Mouse (Mus musculus): ENCODE measurements around the gene F2rl1.

F2rl1 gene

DNA sequence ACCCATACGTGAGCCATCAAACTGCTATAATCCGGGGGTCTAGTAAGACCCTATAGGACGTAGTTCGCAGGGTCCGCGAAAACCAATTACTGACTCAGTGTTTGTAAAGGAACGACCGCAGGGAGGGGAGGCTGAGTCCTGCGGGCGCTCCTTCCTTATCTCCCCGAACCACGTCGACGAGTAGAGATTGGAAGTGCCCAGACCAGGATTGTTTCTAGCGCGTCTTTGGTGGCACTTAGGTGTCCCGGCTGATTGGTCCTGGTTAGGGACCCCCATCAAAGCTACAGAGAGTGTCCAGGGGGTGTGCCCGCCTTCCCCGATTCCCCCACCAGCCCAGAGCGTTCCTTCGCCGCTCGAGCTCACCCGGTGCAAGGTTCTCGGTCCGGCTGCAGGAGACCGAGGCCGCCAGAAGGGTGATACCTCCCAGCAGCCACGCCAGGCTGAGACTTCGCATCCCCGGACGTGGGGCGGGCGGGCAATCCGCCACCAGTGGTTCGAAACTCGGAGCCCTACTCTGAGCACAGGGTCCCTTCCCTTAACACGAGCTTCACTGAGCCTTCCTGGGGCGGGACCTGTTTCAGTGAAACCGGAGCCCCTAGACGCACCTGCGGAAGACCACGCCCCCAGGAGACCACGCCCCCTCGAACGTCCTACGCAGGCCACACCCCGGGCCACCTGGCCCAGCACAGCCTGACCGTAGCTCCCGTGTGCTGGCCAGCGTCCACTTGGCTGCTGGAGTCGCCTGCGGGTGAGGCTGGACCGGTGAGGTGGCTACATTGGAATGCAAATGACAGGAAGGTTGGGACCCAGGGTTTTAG lies at the start of gene F2rl1:
F2rl1 (minus strand) TSS at position 554 of the 818 bp plus-strand sequence.
- no peak for DNase-seq (ENCODE audit: low spot score)

DNA sequence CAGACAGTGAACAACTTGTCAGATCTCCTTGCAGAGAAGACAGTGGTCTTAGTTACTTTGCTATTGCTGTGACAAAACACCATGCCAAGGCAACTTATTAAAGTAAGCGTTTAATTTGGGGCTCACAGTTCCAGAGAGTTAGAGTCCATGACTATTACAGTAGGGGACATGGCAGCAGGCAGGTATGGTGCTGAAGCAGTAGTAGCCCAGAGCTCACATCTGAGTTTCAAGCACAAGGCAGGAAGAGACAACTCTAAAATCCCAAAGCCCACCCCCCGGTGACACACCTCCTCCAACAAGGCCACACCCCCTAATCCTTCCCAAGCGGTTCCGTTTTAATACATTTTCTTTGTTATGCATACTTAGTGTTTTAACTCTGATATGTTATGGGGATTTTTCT lies 45.9 kb upstream of the F2rl1 start:
- DNase-seq (ENCODE audit: low spot score) = no peak

DNA sequence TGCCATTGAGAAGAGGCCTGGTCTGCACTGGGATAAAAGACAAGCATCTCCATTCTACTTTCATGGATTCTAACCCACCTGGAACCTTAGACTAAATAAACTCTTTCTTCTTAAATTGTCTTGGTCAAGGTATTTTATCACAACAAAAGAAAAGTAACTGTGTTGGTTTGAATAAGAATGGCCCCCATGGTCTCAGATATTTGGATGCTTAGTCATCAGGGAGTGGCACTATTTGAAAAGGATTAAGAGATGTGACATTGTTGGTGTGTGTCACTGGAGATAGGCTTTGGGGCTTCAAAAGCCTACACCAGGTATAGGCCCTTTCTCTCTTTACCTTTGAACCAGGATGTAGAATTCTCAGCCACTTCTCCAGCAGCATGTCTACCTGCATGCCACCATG lies 44.3 kb upstream of the F2rl1 start:
- DNase-seq (ENCODE audit: low spot score) = no peak

DNA sequence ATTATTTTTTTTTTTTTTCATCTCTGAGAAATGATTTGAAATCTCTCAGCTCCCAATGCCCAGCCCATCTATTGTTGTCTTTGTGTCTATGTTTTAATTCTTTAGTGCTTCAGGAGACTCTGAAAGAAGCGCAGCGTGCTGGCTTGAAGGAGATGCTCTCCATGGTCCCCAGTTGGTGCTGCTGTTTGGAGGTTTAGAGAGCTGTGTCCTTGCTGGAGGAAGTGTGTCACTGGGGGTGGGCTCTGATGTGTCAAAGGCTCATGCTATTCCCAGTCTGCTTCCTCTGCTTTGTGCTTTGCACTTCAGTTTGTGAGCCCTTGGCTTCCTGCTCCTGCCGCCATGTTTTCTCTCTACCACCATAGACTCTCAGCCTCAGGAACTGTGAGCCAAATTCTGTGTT lies 43.3 kb upstream of the F2rl1 start:
- DNase-seq (ENCODE audit: low spot score) = no peak

DNA sequence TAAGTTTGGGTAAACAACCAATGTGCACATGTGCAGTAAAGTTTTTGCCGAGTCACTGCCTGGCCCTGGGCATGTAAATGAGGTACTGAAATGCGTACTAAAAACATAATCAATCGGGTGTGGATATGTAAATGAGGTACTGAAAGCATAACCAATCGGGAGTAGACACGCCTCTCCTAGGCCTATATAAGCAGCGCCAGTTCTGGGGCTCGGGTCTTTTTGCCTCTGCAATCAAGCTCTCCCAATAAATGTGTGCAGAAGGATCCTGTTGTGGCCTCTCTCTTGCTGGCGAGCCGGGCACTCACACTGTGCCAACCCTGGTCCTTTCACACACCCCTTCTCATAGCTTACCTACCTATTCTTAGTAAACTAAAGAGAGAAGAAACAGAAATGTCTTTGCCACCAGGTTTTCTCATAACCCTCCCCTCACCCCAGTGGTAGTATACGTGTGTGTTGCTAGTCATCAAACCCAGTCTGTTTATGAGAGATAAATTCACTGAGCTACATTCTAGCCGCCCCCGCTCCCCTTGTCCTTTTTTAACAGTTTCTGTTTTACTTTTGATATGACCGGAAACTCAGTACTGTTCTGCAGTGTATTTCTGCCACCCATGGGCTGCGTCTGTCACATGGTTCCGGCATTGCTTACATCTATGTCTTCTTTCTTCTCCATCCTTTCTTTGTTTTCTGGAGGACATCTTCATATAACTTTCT lies 42.0 kb upstream of the F2rl1 start:
- no peak for DNase-seq (ENCODE audit: low spot score)

DNA sequence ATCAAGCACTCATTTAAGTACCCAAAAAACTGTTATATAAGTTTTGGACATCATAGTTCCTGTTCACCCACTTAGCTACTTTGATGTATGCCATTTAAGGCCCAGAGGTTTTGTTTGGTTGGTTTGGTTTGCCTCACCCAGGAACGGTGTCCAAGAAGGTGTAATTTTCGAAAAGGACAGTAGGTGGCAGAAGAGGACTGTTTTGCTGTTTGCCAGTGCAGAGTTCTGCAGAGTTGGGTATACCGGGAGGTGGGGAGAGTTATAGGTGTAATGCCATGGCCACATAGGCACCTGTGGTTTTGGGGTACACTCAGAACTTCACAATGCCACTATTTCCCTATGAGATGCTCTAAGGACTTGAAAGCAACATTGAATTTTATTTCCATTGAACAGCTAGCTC lies 38.7 kb upstream of the F2rl1 start:
- DNase-seq (ENCODE audit: low spot score) = peak; percentile 66

DNA sequence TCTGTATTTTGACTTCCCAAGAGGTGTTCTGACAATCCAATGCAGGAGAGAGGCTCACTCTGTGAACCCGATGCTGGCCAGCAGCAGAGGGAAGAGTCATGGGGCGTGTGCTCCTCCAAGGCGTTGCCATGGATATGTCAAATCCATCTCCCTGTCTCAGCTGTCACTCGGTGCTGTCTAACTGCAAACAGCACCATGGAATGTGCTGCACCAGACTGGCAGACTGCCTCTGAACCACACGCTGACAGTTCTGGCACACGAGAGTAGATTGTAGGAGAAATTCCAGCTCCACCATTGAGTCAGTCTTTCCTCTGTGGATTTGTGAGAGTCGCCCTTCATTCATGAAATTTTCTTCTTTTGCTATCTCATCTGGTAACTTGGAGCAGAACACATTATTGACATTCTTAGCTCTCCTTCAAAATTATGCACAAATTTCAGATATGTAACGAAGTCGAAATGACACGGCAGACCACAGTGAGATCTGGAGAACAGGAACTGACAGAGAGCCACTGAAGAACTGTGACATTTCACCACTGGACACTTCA lies 38.1 kb upstream of the F2rl1 start:
- DNase-seq (ENCODE audit: low spot score) = peak; percentile 15

DNA sequence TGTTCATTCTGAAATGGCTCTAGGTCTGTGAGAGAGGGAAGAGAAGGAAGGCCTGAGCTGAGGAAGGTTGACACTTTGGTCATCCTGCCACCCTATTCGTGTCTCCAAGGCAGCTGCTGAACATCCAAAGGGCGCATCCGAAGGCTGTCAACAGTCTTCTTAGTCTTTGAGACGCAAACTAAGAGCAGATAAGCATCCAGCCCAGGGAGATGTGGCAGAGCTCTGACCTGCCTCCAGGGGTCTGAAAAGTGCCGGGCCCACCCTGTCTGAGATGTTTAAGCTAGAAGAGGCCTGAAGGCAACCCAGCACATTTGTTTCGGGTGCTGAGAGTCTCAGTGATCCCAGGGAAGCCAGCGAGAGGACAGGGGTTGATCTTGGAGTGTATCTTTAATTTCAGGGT lies 32.3 kb upstream of the F2rl1 start:
- no peak for DNase-seq (ENCODE audit: low spot score)

DNA sequence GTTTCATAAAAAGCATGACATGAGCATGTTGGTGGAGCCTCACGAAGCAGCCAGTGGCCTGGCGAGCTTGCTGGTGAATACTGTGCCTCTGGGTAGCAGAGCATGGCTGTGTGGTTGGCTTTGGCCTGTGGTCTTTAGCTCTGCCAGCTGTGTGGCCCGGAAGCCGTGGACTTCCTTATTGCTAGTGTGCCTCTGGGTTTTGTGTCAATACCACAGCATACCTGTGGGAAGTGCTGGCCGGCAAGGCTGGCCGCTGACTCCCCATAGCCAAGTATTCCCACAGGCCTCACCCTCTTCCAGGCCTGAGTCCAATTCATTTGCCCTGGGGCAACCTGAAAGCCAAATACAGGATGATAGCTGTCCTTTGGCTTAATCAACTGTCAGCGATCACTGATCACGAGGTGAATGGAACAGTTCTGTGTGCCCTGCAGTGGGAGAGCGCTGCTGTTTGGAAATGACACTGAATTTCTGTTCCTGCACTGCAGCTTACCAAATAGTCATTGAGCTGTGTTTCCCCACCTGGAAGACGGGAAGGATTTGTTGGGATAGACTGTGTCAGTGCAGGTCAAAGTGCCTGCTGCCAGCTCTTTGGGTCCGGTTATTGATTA lies 29.0 kb upstream of the F2rl1 start:
- no peak for DNase-seq (ENCODE audit: low spot score)

DNA sequence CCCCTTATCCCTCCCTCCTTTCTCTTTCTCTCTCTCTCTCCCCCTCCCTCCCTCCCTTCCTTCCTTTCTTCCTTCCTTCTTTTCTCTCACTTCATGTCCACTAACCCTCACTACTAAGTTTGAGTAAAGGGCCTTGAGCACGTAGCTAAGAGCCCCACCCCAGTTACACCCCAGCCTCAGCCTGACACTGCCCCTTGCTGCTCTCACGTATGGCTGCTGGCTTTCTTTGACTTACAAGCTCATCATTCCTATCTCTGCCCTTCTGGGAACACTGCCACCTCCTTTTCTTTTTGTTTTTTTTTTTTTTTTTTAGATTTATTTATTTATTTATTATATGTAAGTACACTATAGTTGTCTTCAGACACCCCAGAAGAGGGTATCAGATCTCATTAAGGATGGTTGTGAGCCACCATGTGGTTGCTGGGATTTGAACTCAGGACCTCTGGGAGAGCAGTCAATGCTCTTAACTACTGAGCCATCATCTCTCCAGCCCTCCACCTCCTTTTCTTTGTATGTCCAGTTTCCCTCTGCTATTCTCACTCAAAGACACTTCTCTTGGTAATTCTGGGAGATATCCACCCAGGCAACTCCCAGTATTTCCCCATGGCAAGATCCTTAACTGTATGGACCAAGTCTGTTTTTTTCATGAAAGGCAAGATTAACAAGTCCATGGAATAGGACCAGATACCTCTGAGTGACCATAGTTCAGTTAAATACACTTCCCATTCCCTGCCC lies 25.8 kb upstream of the F2rl1 start:
- DNase-seq (ENCODE audit: low spot score) = no peak

DNA sequence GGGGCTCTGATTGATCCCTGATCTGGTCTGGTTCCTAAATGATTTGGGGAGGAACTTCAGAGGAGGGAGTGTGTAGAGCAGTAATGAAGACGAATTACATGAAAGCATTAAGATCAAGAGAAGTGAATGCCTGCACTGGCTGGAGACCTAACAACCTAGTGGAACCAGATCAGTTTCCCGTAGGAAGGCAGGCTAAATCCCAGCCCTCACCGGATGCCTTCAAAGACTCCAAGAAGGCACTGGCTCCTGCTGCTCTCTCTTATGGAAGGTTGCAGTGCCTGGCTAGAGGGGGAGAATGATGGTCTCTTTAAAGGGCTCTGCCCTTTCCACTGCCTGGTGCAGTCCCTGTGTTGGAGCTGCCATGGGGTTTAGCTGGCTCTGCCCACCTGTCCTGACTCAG lies 24.4 kb upstream of the F2rl1 start:
- DNase-seq (ENCODE audit: low spot score) = no peak

DNA sequence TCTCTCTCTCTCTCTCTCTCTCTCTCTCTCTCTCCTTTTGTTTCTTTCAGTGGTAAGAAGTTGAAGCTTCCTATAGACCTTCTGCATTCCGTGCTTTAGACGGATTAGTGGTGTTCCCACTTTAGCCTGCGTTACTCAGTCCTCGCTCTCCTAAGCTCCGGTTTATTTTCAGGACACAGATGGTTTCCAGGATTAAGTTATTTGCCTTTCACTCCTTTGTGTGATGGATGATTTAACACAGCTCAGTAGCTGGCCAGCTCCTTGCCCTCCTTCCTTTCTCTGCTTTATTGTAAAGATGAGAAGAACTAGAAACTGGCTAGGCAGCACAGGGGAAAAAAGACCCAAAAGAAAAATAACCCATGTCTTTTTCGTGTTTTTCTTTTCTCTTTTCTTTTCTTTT lies 23.8 kb upstream of the F2rl1 start:
- no peak for DNase-seq (ENCODE audit: low spot score)

DNA sequence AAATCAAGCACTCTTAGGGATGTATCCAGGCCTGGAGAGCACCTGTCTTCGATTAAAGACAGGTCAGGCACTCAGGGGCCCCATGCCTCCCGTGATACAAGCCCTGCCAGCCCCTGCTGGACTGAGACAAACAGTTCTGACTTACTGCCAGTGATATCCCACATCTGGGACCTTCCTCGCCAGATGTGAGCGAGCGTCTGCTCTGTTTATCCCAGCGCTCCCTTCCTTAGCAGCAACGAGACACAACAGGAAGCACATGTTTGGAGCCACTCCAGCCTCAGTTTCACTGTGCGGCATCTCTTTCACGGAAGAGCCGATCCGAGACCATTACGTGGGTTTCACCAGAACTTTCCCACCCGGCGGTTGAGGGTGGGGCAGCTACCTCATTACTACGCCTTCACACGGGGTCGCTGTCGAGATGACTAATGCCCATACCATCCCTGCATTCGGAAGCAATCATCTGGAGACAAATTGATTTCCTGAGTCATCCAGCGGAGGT lies 23.3 kb upstream of the F2rl1 start:
- DNase-seq (ENCODE audit: low spot score) = no peak

DNA sequence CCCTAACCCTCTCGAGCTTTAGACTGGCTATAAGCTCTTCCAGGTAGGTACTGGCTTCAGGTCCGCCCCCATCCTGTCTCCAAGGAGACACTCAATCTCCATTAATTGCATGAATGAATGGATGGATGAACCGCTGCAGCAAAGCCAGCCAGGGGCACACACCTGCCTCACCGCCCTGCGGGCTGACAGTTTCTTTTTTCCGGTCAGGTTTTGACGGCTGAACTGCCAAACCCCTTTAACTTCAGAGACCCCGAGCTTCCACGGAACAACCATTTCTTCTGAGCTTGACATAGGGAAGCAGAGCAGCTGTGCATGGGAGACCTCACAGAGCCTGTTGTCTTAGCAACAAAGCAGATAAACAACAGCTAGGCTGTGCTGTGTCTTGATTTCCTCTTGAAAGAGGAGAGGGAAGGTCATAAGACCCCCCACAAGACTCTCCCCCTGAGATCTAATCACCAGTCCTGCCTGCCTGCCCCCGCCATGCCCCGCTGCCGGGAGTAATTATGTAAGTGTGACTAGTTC lies 22.1 kb upstream of the F2rl1 start:
- DNase-seq (ENCODE audit: low spot score) = no peak

DNA sequence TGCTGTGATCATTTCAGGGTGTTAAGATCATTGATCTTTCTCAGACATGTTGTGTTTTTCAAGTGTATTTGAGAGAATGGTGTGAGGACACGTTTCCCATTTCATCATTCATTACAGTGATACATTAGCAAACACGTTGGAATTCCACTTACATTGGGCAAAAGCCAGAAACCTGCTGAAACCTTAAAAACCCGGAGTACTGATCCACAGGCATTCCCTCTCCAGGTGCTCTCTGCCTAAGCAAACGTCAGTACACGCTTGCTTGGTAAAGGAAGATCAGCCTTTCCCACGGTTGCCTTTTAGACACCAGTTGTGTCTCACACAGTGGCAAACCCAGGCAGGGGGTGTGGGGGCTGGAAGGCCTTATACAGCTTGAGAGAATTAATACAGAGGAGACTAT lies 21.2 kb upstream of the F2rl1 start:
- no peak for DNase-seq (ENCODE audit: low spot score)

DNA sequence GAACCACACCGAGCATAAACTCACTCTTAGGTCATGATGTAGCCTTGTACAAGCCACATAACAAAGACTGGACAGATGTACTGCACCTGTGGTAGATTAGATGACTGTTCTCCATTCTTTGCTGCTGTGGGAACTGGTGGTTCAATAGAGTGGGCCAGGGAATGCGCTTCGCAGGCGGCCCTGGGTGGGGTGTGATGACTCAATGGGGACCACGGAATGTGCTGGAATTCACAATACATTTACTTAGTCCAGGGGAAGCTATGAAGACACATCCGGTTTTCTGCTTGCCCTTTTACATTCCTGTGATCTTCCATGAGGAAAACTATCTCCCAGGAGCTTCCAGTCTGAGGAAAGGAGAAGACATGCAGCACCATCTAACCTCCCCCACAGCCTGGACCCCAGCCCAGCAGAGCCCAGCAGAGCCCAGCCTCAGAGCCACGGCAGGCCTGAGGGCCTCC lies 20.7 kb upstream of the F2rl1 start:
- no peak for DNase-seq (ENCODE audit: low spot score)

DNA sequence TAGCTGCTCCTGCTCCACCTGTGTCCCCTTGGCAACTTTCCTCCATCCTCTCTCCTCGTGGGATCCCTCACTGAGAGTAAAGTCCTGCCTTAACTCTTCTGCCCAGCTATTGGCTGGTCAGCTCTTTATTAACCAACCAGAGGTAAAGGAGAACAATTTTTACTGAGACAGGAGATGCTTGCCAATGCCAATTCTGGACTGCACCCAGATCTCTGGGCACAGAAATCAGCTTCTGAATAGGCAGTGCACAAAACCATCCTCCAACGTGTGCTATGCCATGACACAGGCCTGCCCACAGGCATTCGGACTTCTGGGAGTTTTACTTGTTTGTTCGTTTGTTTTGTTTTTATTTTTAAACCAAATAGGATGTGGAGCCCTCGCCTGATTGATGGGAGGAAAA lies 13.0 kb upstream of the F2rl1 start:
- DNase-seq (ENCODE audit: low spot score) = no peak

DNA sequence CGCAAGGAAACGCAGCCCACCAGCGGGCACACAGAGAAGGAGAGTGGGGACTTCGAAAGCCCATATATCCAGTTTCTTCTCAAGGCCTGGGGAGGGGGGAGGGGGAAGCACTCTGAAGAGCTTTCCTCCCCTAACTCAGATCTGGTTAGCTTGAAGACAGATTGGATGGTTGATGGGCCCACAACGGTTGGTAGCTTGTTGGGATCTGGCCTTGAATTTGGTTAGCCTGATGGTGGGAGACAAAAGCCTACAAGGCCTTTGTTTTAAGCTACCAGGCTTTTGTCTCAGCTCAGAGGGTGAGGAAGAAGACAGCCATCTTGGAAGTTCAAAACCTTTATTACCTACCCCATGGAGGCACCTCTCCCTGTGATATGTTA lies 11.1 kb upstream of the F2rl1 start:
- DNase-seq (ENCODE audit: low spot score) = no peak

DNA sequence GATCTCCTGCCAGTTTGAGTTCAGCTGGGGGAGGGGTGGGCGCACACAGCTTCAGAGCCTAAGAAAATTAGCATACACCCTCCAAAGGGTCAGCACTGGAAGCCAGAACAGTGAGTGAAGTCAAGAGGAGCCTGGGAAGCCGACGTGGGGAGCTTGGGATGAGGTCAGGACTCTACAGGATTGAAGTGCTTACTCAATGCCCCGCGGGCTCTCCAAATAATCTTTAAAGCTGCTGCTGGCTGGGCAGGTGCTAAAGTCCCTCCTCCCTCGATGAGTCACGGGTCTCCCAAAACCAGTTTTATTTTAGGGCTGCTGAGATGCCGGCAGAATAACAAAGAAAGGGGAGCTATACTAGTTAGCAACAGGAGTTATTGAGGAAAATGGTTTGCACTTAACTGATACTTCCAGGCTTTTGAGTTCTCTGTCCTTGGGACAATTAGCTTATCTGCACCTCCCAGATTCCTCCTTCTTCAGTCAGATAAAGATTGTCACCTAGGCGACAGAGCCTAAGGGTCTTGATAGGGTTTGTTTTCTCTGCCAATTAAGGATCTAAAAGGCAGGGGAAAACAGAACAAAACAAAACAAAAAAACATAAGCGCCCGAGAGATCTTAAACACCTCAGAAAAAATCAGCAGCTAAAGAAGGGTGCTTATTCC lies 10.6 kb upstream of the F2rl1 start:
- no peak for DNase-seq (ENCODE audit: low spot score)

DNA sequence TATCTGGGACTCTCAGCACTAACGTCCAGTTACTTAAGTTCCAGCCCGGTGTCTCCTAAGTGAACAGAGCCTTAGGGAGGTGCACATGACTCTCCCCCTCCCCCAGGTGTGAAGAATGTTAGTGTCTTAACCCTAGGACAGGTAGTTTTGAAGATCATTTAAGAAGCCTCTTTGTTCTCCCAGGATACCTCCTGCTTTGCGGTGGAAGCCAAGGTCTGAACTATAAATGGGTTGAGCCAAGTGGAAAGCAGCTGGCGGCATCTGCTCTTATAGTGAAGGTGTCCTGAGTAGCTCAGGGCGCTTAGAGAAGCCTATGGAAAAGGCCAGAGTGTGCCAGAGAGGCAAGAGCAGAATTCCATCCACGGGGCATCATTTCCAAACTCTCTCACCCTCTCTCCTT lies 10.0 kb upstream of the F2rl1 start:
- no peak for DNase-seq (ENCODE audit: low spot score)

DNA sequence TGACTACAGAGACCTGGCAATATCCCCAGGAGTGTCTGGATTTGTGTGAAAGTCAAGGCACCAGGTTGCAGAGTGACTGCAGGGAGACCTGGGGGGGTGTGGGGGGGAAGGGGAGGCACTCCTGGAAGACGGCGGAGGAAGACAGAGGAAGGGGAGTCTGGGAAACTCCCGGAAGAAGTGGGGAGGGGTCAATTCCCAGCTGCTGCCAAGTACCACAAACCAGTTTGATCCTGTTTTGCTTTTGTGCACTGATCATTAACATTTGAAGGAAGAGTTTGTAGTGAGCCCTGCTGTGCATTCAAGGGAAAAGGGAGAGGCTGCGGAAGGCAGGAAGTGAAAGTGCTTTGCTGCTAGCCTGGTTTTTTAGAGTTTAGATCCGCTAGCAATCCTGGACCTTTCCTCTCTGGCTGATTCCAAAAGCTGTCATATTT lies 9.1 kb upstream of the F2rl1 start:
- no peak for DNase-seq (ENCODE audit: low spot score)
